Mouse (Mus musculus) kidney, postnatal 10 days (tissue): ENCODE measurements around the gene Edem3.
"Not testable (repeated sequence)": the region's sequence is repeated elsewhere in the genome, so short reads cannot be mapped to it uniquely, and the experiment has no call there.

Experiments used
- DNase-seq: peaks from one replicate; pipeline ENCODE4 v3.0.0; 2021; ENCODE audit warnings: mixed read lengths

Edem3 gene

GRCm38 (mm10) chr1:151812004-151812712 is 57.0 kb downstream of the Edem3 start:
- DNase-seq = no peak

- no peak for DNase-seq
These were observed 60.9 kb downstream of the Edem3 start for GRCm38 (mm10) chr1:151816051-151816450.

GRCm38 (mm10) chr1:151819190-151819589 is 64.0 kb downstream of the Edem3 start:
- DNase-seq = no peak

DNA sequence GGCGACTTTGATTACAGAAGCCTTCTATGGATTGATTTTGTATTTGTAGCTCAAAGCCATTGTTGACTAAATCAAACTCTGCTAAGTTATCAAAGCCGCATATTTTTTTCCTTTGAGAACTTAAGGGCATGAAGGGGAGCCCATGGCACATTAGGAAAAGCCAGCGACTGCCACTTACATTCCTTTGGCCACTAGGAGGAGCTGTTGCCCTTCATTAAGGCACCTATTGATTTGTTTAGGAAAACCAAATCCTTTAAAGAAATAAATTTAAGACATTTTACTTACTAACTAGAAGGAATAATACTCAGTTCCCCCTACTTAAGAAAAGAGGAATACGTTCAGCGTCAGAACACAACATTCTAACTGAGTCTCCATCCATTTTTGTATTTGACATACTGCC is 65.3 kb downstream of the Edem3 start:
- DNase-seq = peak; percentile 85

GRCm38 (mm10) chr1:151825065-151825464 is 69.9 kb downstream of the Edem3 start:
- no peak for DNase-seq

DNA sequence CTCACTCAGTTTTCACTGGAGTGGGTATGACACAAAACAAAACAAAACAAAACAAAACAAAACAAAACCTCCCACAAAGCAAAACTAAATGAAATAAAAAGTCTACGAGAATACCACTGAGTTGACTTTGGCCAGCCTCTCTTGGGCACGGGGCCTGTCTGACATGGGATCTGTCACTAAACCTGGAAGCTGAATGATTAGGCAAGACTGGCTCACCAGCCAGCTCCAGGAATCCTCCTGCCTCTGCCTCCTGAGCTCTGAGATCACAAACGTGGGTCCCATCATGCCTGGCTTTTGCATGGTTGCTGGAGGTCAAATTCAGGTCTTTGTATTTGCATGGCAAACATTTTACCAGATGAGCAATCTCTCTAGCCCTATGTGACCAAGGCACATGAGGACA is 76.6 kb downstream of the Edem3 start:
- no peak for DNase-seq

- no peak for DNase-seq
These were observed 80.1 kb downstream of the Edem3 start for GRCm38 (mm10) chr1:151835261-151835660.

DNA sequence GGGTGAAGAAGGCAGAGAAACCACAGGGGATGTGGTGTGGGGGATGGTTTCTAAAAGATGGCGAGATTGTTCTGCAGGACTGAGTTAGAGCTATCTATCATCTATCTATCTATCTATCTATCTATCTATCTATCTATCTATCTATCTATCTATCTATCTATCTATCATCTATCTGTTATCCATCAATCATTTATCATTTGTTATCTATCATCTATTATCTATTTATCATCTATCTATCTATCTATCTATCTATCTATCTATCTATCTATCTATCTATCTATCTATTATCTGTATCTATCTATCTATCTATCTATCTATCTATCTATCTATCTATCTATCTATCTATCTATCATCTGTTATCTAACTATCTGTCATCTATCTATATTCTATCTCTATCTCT is 85.2 kb downstream of the Edem3 start:
- not testable (repeated sequence) for DNase-seq

- no peak for DNase-seq
These were observed 90.2 kb downstream of the Edem3 start for GRCm38 (mm10) chr1:151845252-151845832.

DNA sequence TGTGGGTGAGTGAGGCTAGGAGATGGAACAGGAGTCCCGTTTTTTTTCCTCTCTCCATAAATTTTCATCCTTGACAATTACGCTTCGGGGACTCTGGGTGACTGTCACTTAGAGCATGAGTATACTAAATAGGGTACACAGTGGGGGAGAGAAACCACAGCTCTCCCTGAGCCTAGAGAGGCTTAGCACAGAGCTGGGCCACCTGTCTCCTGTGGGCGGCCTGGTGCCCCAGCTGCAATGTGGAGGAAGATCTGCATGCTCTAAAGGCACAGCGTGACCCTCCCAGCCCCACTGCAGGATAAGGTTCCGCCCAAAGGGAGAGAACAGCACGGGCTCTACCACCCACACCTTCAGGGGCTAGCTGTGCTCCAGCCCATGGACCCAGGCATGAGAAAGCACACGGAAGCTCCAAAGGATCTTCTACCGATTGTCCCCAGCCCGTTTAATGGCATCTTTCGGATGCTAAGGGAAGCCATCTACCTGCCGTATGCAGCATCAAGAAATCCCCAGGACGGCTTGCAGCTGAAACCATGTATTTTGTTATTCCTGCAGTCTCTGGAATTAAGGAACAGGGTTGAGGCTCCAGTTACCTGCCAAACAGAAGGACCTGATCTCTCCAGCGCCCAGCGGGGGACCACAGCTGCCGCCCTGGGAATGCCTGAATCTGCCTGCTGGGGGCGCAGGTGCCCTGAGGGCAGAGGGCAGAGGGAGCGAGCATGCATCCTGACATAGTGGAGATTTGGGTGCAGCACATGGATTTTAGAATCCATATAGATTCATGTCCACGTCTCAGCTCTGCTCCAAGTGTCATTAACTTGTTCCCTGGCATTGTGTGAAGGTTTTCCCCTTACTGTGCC is 91.0 kb downstream of the Edem3 start:
- DNase-seq = no peak

- DNase-seq = no peak
These were observed 93.1 kb downstream of the Edem3 start for GRCm38 (mm10) chr1:151848286-151848685.

- DNase-seq = no peak
These were observed 94.9 kb downstream of the Edem3 start for GRCm38 (mm10) chr1:151849993-151850608.

DNA sequence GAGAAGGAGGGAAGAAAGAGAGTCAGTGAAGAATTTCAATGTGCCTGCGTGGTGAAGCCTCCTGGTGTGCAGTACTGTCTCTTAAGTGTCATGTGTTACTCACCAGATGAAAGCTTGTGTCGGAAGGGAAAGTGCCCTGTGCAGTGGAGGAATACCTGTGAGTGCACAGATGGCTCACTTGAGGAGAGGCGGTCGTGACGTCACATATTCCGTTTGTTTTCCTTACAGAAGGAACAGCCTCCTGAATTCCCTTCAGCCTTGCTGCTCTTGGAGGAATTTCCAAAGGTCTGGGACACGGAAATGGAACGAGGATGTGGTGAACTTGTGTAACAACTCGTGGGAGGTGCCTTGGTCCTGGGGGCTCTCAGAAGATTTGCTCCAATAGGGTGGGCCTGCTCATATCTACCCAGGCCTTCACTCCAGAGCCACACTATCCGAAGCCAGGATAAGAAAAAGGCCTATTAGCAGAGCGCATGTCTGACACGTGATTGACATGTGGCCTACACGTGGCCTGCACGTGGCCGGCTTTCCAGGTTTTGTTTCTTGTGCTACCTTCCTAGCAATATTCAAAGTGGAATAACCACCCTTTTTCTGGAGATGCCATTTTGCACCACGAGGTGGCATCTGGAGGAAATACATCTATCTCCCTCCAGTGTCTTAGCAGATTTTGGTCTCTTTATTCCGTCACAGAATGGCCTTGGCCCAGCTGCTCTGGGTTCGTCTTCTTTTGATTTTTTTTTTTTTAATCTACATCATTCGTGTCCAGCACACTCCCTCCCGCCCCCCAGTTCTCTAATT is 96.1 kb downstream of the Edem3 start:
- DNase-seq = no peak

DNA sequence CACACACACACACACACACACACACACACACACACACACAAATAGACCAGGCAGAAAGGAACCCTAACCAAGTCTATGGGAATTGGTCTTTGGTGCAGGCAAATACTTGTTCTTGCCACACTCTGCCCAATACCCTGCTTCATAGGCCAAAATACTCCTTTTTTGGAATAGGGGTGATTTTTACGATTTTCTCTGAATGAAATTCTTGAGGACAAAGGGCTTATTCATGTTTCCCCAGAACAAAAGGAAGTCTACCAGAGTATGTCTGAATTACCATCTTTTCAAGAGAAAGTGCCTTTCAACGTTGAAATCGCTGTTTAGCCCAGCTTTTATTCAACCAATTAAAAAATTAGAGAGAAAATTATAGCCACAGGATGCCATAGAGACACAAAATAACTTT is 96.8 kb downstream of the Edem3 start:
- DNase-seq = no peak

DNA sequence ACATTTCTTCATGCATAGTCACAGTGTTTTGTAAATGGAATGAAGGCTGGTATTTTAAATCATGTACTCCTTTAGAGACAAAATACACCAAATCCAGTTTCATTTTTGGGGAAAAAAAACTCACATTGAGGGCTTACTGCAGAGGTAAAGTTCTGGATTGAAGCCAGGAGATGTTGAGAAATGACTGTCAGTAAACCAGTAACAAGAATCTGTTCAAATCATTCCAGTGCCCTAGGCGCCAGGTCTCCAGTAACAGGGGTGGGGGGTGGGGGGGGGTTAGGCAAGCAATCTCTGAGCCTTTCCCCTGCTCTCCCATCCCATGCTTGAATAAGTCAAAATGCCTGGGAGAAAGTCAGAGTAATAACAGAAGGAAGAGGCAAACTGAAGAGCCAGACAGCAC is 100.4 kb downstream of the Edem3 start:
- DNase-seq = no peak

- DNase-seq = no peak
These were observed 103.3 kb downstream of the Edem3 start for GRCm38 (mm10) chr1:151858474-151858873.

DNA sequence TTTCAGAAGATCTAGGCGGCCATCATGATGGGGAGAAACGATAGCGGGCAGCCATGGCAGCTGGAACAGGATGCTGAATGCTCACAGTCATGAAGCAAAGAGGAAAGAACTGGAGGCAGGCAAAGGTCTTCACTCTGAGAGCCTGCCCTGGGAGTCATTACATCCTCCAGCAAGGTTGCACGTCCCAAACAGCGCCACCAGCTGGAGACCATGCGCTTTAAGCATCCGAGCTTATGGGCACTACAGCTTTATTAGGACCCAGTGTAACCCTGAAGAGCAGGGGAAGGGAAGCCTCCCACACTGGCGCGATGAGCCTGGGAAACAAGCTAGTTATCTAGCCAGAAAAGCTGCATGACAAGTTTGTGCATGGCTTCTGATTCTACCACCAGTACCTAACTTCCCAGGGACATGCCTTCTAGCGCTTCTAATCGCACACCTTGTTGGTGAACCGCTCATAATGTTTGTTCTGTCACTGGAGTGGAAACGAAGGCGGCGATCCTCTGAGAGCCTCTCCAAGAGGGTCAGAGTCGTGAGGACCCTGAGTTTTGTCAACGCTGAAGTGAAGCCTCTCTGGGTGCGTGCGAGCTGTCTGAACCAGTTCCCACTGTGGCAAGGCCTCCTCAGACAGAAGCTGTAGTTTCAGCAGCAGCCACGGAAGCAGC is 106.3 kb downstream of the Edem3 start:
- no peak for DNase-seq

- DNase-seq = no peak
These were observed 106.9 kb downstream of the Edem3 start for GRCm38 (mm10) chr1:151862109-151862508.

GRCm38 (mm10) chr1:151863135-151863796 is 108.1 kb downstream of the Edem3 start:
- peak; percentile 62 for DNase-seq

GRCm38 (mm10) chr1:151863797-151864147 is 108.6 kb downstream of the Edem3 start:
- peak; percentile 77 for DNase-seq

- no peak for DNase-seq
These were observed 109.2 kb downstream of the Edem3 start for GRCm38 (mm10) chr1:151864326-151864725.
